Mouse (Mus musculus): Measurements from ENCODE around the gene Cd3eap. TPM values are rescaled to one million over a fixed set of nuclear protein-coding genes. Genes with fewer than 3 reads are reported as not detected.

Cd3eap gene
- polyA plus RNA-seq, 1 experiment from 2014 or later = 16.4 TPM

GRCm38 (mm10) chr7:19358634-19359033 is 649 bp downstream of the Cd3eap start:
- Histone ChIP-seq H3K27me3 (ENCODE audit: control insufficient read depth, insufficient read depth, low read length) (0 out of 2 replicates have a peak, but pooled peaks cover 6% of the 10 kb centered on the region), H3K27ac (replicated peaks; ENCODE audit: low read depth, low read length) (no peak overlapping the region), H3K4me1 (ENCODE audit: control insufficient read depth, insufficient read depth, low read length) (peaks cover 26% of the 10 kb centered on the region), H3K9ac (replicated peaks; ENCODE audit: low read length) (peak overlapping the region; percentile 59), H3K4me3 (replicated peaks; ENCODE audit: low read depth, low read length) (peak overlapping the region; percentile 70), H3K36me3 (ENCODE audit: control insufficient read depth, insufficient read depth, low read length) (peaks cover 31% of the 10 kb centered on the region), H3K9me3 (ENCODE audit: control insufficient read depth, low read length) (no peaks in the 10 kb centered on the region), H3K4me2 (ENCODE audit: low read length) (peak overlapping the region; percentile 97)
- 25% methylated on average over 13 of the region's 13 CpGs for WGBS
- no peak for DNase-seq
- no peak for ATAC-seq (ENCODE audit: low FRiP score, low TSS enrichment)

DNA sequence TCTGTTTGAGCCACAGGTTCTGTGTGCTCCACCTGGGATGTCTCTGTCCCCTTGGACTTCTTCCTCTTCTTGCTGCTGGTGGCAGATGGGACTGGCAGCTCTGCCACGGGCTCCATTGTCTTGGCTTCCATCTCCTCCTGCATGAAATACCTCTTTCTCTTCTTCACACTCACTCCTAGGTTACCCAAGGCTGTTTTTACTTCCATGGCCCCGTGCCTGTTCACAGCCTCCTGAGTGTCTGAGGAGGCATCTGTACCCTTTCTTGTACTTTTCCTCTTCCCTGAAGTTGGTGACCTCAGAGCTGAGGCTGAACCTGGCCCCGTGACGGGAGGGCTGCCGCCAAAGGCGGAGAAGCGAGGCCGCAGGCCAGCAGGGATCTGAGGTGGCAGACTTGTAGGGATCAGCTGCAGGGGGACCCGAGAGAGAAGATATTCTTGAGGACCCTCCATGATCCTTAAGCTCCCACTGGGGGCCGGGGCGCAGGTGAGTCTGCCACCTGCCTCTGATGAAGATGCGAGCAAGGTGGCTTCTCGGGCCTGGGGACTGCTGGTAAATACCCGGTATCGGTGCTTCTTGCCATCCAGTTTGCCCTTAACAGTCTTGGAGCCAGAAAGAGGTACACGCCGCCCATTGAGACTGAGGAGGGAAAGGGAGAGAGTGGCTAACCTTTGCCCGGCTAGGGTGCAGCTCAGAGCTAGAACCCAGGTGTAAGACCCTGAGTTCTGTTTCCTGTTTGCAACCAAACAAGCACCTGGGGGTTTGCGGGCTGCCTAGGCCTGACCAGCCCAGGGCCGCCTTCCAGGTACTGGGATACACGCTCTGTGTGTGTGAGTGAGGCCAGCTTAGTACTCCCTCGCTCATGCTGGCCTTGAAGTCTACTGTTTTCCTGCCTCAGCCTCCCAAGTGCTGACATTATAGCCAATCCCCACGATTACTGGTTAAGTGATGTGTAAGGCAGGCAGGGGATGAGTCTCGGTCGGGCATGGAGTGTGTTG is 1.6 kb downstream of the Cd3eap start:
- Histone ChIP-seq H3K9me3 (ENCODE audit: control insufficient read depth, low read length) (no peaks in the 10 kb centered on the region), H3K4me1 (ENCODE audit: control insufficient read depth, insufficient read depth, low read length) (peaks cover 26% of the 10 kb centered on the region), H3K27ac (replicated peaks; ENCODE audit: low read depth, low read length) (no peak overlapping the region), H3K4me3 (replicated peaks; ENCODE audit: low read depth, low read length) (peak overlapping the region; percentile 70), H3K27me3 (ENCODE audit: control insufficient read depth, insufficient read depth, low read length) (0 out of 2 replicates have a peak, but pooled peaks cover 6% of the 10 kb centered on the region), H3K36me3 (ENCODE audit: control insufficient read depth, insufficient read depth, low read length) (peaks cover 40% of the 10 kb centered on the region), H3K4me2 (ENCODE audit: low read length) (peak overlapping the region; percentile 97), H3K9ac (replicated peaks; ENCODE audit: low read length) (no peak overlapping the region; the same call in 1 of the 2 replicates)
- 93% methylated on average over 25 of the region's 25 CpGs for WGBS
- ATAC-seq (ENCODE audit: low FRiP score, low TSS enrichment) (no peak), DNase-seq (no peak)

- Histone ChIP-seq H3K9me3 (ENCODE audit: control insufficient read depth, low read length) (no peaks in the 10 kb centered on the region), H3K4me3 (replicated peaks; ENCODE audit: low read depth, low read length) (no peak overlapping the region), H3K27ac (replicated peaks; ENCODE audit: low read depth, low read length) (no peak overlapping the region), H3K36me3 (ENCODE audit: control insufficient read depth, insufficient read depth, low read length) (peaks cover 52% of the 10 kb centered on the region), H3K27me3 (ENCODE audit: control insufficient read depth, insufficient read depth, low read length) (0 out of 2 replicates have a peak, but pooled peaks cover 2% of the 10 kb centered on the region), H3K9ac (replicated peaks; ENCODE audit: low read length) (no peak overlapping the region), H3K4me2 (ENCODE audit: low read length) (no peak overlapping the region), H3K4me1 (ENCODE audit: control insufficient read depth, insufficient read depth, low read length) (peaks cover 20% of the 10 kb centered on the region)
- ATAC-seq (ENCODE audit: low FRiP score, low TSS enrichment) = no peak
- no peak for DNase-seq
- WGBS = 82% methylated on average over 10 of the region's 10 CpGs
Observed at GRCm38 (mm10) chr7:19356311-19356710, 3.0 kb downstream of the Cd3eap start.

DNA sequence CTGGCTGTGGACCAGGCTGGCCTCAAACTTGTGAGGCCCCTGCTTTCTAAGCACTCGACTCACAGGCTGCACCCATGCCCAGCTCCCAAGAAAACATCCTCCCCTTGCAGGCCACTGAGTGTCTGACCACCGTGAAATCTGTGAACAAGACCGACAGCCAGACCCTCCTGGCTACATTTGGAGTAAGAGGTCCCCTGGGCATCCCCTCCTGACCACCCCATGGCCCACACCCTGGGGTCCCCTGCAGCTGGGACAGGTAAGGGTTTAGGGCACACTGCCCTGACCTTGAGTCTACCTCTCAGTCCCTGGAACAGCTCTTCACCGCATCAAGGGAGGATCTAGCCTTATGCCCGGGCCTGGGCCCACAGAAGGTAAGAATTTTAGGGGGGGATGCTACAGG is 4.3 kb downstream of the Cd3eap start:
- Histone ChIP-seq H3K4me1 (ENCODE audit: control insufficient read depth, insufficient read depth, low read length) (peaks cover 9% of the 10 kb centered on the region), H3K4me3 (replicated peaks; ENCODE audit: low read depth, low read length) (no peak overlapping the region), H3K27ac (replicated peaks; ENCODE audit: low read depth, low read length) (no peak overlapping the region), H3K9me3 (ENCODE audit: control insufficient read depth, low read length) (no peaks in the 10 kb centered on the region), H3K27me3 (ENCODE audit: control insufficient read depth, insufficient read depth, low read length) (no peaks in the 10 kb centered on the region), H3K36me3 (ENCODE audit: control insufficient read depth, insufficient read depth, low read length) (peaks cover 62% of the 10 kb centered on the region), H3K4me2 (ENCODE audit: low read length) (no peak overlapping the region), H3K9ac (replicated peaks; ENCODE audit: low read length) (no peak overlapping the region)
- WGBS = 89% methylated on average over 5 of the region's 5 CpGs
- no peak for ATAC-seq (ENCODE audit: low FRiP score, low TSS enrichment)
- no peak for DNase-seq

DNA sequence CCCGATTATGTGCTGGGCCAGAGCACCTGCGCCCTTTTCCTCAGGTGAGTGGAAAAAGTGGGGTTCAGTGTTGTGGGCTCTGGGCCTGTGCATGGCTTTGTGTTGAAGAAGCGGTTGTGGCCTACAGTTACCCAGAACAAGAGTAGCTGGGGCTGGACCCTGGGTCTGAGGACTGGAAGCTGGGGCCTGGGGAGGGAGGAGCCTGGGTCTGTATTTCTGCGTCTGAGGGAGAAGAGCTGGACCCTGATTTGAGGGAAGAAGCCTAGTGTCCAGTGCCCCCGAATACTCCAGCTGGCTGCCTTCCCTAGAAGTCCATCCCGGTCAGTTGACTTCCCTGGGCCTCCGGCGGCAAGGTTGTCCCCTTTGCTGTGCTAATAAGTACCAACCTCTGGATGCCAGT is 9.1 kb downstream of the Cd3eap start:
- Histone ChIP-seq H3K4me3 (replicated peaks; ENCODE audit: low read depth, low read length) (no peak overlapping the region), H3K4me1 (ENCODE audit: control insufficient read depth, insufficient read depth, low read length) (peaks cover 8% of the 10 kb centered on the region), H3K9ac (replicated peaks; ENCODE audit: low read length) (no peak overlapping the region), H3K4me2 (ENCODE audit: low read length) (no peak overlapping the region), H3K36me3 (ENCODE audit: control insufficient read depth, insufficient read depth, low read length) (peaks cover 61% of the 10 kb centered on the region), H3K9me3 (ENCODE audit: control insufficient read depth, low read length) (no peaks in the 10 kb centered on the region), H3K27ac (replicated peaks; ENCODE audit: low read depth, low read length) (no peak overlapping the region), H3K27me3 (ENCODE audit: control insufficient read depth, insufficient read depth, low read length) (no peaks in the 10 kb centered on the region)
- DNase-seq (no peak), ATAC-seq (ENCODE audit: low FRiP score, low TSS enrichment) (no peak)
- 98% methylated on average over 8 of the region's 8 CpGs for WGBS

- Histone ChIP-seq H3K9me3 (ENCODE audit: control insufficient read depth, low read length) (no peaks in the 10 kb centered on the region), H3K27ac (replicated peaks; ENCODE audit: low read depth, low read length) (no peak overlapping the region), H3K27me3 (ENCODE audit: control insufficient read depth, insufficient read depth, low read length) (no peaks in the 10 kb centered on the region), H3K4me1 (ENCODE audit: control insufficient read depth, insufficient read depth, low read length) (peaks cover 11% of the 10 kb centered on the region), H3K4me3 (replicated peaks; ENCODE audit: low read depth, low read length) (no peak overlapping the region), H3K36me3 (ENCODE audit: control insufficient read depth, insufficient read depth, low read length) (peaks cover 53% of the 10 kb centered on the region), H3K9ac (replicated peaks; ENCODE audit: low read length) (no peak overlapping the region), H3K4me2 (ENCODE audit: low read length) (no peak overlapping the region)
- 91% methylated on average over 13 of the region's 13 CpGs for WGBS
- no peak for ATAC-seq (ENCODE audit: low FRiP score, low TSS enrichment)
- no peak for DNase-seq
Observed at GRCm38 (mm10) chr7:19349188-19349915, 9.9 kb downstream of the Cd3eap start.

DNA sequence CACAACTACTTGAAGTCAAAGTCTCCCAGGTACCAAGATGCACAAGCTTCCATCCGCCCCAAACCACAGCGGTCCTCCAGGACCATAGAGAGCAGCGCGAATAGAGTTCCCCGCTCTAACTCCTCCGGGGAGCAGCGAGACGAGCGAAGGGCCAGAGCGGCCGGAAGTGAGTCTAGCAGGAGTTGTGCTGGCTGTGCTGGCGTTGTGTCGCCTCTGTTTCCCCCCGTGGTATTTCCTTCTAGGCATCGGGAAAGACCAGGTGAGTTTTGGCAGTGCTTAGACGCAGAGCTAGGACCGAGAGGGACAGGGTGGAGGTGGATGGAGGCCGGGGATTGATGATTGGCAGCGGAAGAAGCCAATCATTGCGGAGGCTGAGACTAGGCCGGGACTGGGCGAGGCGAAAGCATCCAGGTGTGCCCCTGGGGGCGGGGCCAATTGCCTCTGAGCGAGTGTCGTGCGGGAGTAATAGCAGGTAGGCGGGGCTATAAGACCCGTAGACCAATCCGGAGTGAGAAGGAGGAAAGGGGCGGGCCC is 14.3 kb downstream of the Cd3eap start:
- H3K27me3 ChIP-seq (ENCODE audit: control insufficient read depth, insufficient read depth, low read length) = peaks cover 8% of the 10 kb centered on the region; the same call in 1 of the 2 replicates
- DNase-seq = peak; percentile 98
- peak overlapping the region; percentile 84 for H3K4me2 ChIP-seq (ENCODE audit: low read length)
- H3K9ac ChIP-seq (replicated peaks; ENCODE audit: low read length) = peak overlapping the region; percentile 67
- H3K27ac ChIP-seq (replicated peaks; ENCODE audit: low read depth, low read length) = peak overlapping the region; percentile 82
- H3K9me3 ChIP-seq (ENCODE audit: control insufficient read depth, low read length) = no peaks in the 10 kb centered on the region
- WGBS = under 1% methylated on average over 31 of the region's 31 CpGs
- peaks cover 28% of the 10 kb centered on the region for H3K4me1 ChIP-seq (ENCODE audit: control insufficient read depth, insufficient read depth, low read length)
- peaks cover 18% of the 10 kb centered on the region for H3K36me3 ChIP-seq (ENCODE audit: control insufficient read depth, insufficient read depth, low read length)
- ATAC-seq (ENCODE audit: low FRiP score, low TSS enrichment) = peak; percentile 94
- H3K4me3 ChIP-seq (replicated peaks; ENCODE audit: low read depth, low read length) = peak overlapping the region; percentile 59

DNA sequence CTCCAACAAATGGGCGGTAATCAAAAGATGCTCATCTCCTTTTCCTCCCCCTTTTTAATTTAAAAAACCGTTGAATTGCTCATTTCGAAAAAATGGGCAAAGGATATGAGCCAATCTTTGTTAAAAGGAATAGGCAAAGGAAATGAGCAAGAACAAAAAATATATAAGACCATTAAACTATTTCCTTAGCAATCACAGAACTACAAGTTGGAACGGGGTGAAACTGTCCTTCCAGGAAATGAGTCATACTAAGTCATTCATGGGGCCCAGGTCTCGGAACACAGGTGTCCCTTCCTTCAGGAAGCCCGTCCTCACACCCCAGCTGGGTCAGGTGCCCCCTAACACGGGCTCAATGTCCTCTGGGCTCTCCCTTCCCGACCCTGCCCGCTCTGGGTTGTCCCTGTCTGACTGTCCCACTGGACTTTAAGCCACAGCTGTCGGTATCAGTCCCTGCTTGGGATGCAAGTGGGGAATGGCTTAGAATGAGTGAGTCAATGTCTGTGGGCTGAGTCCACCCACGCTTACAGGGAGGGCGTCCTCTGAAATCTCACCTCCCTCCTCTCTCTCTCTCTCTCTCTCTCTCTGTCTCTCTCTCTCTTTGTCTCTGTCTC is 14.9 kb downstream of the Cd3eap start, which contains the start of gene Ercc1:
TSS of gene Ercc1 (plus strand) at position 542 of the 611 bp plus-strand sequence.
- peaks cover 8% of the 10 kb centered on the region; the same call in 1 of the 2 replicates for H3K27me3 ChIP-seq (ENCODE audit: control insufficient read depth, insufficient read depth, low read length)
- WGBS = 21% methylated on average over 12 of the region's 12 CpGs
- ATAC-seq (ENCODE audit: low FRiP score, low TSS enrichment) (0 out of 2 replicates have a peak, but pooled peaks have one; percentile 6), DNase-seq (no peak)
- H3K9ac ChIP-seq (replicated peaks; ENCODE audit: low read length) = peak within 1 kb of the TSS; percentile 67
- peak within 1 kb of the TSS; percentile 84 for H3K4me2 ChIP-seq (ENCODE audit: low read length)
- peaks cover 28% of the 10 kb centered on the region for H3K4me1 ChIP-seq (ENCODE audit: control insufficient read depth, insufficient read depth, low read length)
- H3K36me3 ChIP-seq (ENCODE audit: control insufficient read depth, insufficient read depth, low read length) = peaks cover 13% of the 10 kb centered on the region
- no peaks in the 10 kb centered on the region for H3K9me3 ChIP-seq (ENCODE audit: control insufficient read depth, low read length)
- peak within 1 kb of the TSS; percentile 59 for H3K4me3 ChIP-seq (replicated peaks; ENCODE audit: low read depth, low read length)
- H3K27ac ChIP-seq (replicated peaks; ENCODE audit: low read depth, low read length) = peak within 1 kb of the TSS; percentile 82
